Mouse (Mus musculus): ENCODE measurements around the gene Tcf7l2. TPM values are rescaled to one million over a fixed set of nuclear protein-coding genes. Genes with fewer than 3 reads are reported as not detected.

Tcf7l2 gene
- total RNA-seq, 4 experiments from 2014 or later = 15.4 to 39.4 (median 26.8) TPM

DNA sequence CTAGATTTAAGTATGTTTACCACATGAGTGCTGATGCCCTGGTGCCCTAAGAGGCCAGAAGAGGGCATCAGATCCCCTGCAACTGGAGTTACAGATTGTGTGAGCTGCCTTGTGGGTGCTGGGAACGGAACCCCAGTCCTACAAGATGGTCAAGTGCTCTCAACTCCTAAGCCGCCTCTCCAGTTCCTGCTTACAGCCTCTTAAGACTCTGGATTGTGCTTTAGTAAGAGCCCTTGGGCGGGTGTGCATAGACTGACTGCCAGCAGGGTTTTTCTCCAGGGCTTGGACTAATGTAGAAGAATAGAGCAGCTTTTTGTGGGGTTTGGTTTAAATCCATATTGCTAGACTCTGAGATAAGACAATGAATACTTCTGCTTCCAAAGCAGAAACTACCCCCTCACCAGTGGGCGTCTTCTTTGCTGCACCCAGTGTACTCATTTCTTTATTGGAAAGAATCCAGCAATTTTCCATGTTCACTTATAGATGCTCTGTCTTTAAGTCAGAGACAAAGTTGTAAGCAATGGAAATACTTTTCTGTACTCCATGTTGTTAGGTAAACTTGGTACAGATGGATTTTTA lies 92.3 kb downstream of the Tcf7l2 start:
- DNase-seq = no peak

DNA sequence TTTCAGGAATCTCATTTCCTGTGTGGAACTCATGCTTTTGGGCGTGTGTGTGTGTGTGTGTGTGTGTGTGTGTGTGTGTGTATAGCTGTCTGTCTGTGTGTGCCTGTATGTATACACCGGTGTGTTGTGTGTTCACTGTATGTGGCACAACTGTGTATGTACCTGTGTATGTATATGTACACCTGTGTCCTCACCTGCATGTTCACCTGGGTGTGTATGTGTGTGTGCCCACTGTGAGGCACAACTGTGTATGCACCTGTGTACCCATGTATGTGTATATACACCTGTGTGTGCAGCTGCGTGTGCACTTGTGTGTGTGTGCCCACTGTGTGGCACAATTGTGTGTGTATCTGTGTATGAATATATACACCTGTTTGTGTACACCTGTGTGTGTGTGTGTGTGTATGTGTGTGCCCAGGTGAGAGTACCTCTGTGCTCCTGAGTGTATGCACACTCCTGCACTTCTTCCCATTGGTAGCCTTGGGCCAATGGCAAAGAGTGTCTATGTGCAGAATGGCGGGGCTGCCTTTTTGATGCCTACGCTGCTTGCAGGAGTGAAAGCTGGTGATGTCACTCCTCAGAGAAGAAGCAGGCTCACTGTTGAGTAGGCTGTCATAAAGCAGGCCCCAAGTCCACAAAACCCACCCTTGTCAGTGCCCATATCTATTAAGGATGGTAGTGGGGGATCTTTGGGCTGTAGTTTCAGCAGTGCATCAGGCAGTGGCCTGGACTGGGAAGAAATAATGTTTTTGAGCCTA lies 95.5 kb downstream of the Tcf7l2 start:
- no peak for DNase-seq

DNA sequence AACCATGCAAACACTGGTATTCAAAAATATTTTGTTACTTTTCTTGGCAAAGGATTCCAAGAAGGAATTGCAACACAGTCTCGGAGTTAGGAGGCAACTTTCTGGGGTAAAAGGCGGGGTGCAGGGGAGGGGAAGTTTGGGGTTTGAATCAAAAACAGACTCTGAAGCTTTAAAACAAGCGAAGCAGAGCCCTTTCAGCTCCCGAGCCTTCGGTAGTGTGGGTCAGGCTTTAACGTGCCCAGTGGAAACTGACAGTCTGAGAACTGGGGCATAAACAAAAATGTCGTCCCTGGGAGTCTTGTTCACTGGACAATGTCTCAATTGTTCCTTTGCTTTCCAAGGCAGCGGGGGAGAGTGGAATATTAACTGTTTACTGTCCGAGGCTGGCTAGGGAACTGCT lies 96.3 kb downstream of the Tcf7l2 start:
- DNase-seq = no peak

DNA sequence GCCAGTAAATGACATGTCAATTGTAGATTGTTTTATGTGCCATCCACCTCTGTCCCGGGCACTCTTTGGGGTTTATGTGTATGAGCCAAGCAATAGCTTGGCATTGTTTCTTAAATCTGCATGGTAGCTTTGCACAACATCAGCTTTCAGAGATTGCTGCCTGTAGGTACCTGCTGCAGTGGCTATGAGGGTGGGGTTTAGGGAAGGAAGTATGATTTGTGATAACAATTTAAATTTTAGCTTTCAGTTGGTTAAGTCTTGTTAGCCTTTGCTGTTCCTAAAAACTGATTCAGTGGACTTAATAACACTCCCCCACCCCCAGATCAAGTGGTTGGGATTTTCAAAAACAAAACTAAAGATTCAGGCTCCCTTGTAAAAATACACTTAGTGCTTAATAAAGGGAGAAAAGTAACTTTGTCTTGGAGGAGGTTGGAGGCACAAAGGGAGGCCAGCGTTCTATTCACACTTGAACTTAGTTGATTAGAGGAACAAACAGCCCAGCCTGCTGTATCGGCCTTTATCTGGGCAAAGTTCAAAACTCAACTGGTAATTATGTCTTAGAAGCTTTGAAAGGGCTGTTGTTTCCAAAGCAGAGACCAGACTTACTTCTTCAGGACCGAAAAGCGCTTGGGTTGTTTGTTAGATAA lies 96.9 kb downstream of the Tcf7l2 start:
- no peak for DNase-seq

DNA sequence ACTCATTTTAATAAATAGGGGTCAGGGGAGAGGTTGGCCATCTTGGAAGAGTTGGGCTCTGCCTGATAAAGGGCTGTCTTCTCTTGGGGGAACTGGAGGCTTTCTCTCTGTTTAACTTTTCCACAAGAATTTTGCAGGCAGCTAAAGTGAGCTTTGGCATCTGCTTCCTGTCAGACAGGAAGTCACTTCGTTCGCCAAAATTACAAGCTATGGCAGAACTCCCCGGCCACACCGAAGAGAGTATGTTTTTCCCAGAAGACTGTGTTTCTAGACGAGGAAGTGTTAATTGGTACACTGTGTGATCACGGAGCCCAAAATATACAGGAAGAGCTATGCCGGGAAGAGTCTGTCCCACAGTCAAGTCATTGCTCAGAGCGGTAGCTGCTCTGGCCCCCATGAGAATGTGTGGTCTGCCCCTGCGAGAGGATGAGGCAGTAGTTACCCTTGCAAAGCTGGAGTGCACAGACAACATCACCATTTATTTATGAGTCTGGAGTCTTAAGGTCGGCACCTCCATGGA lies 97.5 kb downstream of the Tcf7l2 start:
- DNase-seq = no peak

DNA sequence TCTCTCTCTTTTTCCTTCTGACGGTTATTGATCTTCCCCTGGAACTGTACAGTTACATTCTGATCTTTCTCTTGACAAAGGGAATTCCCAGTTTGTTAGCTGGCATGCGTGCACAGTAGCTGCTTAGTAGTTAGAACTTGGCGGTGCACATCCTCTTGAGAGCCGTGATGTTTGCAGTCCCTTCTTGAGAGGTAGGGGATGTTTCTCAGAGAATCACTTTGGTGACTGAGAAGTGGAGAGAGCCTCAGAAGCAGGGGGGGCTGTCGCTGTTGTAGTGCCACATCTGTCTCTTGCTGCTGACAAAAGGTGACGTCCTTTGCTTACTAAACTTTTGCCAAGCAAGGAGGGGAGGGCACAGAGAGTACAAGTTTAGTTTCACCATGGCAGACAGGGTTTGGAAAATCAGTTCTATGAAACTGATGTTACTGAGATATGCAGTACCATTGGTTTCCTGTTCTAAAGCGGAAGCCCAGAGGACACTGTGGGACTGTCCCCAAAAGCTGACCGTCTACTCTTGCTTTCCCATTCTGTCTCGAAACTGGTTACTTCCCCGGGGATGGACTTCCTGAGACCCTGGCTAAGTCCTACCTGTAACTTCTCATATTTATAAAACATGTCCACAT lies 99.0 kb downstream of the Tcf7l2 start:
- DNase-seq = no peak

DNA sequence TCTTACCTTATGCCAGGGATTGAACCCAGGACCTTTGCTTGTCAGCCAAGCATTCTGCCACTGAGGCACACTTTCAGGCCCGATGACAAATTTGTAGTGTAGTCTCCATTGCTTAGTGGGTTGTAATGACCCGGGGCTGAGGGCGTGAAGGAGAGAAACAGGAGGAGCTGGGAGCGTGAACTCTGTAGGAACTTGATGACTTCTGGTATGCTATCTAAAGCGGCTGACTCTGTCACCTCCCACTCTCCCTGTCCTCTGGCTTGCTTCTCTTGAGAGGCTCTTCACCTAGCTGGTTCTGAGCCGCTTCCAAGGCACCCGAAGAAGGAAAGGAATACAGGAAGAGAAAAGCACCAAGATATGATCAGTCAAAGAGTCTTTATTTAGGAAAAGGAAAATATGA lies 100.4 kb downstream of the Tcf7l2 start:
- DNase-seq = no peak

DNA sequence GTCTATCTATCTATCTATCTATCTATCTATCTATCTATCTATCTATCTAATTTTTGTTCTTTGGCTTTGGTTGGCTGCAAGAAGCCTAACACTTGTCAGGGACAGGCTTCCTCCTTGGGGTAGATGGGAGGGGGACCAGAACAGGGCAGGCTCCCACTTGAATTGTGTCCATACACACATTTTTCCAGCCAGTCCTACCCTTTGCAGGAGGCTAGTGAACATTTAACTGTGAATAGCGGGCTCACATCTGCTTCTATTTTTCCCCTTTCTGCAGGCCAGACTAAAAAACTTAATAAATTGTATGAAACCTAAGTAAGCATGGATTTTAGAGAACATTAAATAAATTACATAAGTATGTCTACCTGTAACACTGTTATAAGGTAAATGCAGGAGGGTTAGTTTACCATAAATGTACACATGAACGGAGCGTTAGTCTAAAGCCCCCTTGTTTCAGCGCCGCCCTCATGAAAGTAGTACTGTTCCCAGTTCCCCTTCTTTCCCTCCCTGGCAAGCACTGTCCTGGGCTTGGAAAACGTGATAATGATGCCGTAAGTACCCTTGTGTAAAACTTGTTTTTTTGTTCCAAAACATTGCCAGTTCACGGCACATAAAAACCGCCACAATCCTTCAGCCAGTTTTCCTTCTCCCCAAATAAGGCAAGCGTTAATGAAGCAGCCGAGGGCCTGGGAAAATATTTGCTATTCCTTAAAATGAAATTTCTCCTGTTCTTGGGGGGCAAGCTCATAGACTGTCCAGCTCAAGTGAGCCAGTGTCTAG lies 101.7 kb downstream of the Tcf7l2 start:
- no peak for DNase-seq

DNA sequence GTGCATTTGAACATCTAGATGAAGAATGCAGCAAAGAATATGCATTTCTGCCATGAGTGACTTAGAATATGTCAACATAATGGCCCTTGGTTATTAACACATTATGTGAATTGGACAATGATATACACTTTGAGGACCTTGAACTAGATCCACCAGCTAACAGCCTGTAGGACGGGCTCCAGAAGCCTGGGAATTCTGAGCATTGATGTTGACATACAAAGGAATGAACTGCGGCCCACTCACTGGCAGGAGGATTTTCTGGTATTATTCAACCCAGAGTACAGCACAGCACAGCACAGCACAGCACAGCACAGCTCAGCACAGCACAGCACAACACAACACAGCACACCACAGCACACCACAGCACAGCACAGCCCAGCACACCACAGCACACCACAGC lies 104.1 kb downstream of the Tcf7l2 start:
- DNase-seq = no peak

DNA sequence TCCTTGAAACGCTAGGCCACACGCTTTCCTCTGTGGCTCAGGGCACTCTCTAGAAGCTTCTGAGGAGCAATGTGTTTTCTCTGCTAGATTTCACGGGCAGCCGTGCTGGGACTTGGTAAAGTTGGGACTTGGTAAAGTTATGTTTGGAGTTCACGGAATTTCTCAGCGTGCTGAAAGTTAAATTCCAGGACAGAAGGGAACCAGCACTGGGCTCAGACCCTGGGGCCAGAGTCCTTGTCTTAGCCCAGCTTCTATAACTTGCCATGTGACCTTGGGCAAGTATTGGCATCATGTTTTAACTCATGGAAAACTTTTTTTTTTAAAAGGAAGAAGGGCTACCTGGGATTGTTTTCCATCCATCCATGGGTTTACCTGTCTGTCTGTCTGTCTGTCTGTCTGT lies 104.6 kb downstream of the Tcf7l2 start:
- DNase-seq = no peak

DNA sequence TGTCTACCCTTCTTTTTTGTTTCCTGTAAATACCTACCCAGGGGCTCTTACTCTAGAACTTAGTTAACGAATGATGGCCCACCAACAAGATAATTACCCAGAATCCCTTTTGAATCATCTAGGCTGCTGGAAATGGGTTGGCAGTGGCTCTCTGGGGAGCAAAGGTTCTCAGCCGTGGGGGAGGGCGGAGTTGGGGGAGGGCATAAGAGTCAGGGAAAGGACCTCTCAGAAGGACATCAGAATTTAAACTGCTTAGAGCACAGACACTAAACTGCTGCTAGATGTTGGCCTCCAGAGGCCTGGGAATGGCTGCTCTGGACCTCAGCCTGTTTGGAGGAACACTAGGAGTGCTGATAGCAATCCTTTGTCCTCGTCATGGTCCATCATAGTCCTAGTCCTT lies 105.4 kb downstream of the Tcf7l2 start:
- DNase-seq = no peak

DNA sequence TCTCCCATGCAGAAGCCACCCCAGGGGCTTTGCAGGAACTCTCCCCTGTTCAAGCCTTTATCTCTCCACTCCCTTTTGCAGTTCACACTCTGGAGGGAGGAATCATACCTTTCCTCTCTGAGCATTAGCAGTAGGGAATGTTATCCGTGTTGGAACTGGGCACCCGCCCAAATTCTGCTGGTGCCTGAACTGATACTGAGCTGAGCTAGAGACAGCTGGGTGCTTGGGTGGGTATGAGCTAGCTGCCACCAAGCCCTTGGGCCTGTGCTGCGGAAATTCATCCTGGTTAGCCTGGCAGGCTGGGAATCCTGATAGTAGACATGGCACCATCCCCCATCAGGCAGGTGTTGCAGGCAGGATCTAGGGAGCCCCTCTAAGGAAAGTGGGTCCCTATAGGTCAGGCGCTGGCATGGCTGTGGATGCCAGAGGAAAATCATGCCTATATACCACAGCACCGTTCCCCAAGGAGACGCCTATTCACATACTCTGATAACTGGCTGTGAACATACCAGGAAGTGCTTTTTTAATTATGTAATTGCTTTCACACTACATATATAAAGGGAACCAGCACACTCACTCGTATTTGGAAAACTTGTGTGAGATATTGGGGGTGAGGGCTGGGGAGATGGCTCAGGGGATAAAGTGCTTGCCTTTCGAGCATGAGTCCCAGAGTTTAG lies 108.9 kb downstream of the Tcf7l2 start:
- no peak for DNase-seq

DNA sequence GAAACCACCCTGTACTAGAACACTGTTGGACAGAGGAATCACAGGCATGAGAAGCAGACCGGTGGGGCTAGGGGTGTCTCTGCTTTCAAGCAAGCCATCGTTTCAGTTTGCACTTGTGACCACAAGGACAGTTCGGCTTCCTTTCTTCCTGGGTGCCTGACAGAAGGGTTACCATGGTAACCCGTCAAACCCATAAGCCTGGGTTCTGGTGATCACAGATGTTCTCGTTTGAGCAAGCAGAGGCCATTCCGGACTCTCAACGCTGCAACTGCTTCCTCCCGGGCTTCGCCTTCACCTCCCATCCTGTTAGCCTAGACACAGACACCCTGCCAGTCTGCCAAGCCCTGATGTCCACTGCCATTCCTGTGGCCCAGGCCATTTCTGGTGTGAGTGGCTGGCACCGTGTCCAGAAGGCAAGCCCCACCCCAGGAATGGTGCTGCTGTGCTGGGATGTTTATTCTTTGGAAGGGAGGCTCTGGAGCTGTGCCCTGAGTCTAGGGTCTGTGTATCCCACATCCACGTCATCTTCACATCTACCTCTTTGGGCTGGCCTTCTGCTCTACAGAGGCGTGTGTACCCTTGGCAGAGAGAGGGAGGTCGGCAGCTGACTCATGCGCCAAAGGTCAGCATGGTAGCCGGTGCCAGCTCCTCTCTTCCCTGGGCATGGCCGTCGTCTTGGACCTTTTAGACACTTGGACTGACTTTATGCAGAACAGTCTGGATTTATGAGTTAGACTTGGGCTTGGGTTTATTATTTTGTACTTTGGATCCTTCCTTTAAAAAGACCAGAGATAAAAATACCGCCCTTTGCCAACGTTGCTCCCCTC lies 110.1 kb downstream of the Tcf7l2 start:
- DNase-seq = peak; percentile 79

DNA sequence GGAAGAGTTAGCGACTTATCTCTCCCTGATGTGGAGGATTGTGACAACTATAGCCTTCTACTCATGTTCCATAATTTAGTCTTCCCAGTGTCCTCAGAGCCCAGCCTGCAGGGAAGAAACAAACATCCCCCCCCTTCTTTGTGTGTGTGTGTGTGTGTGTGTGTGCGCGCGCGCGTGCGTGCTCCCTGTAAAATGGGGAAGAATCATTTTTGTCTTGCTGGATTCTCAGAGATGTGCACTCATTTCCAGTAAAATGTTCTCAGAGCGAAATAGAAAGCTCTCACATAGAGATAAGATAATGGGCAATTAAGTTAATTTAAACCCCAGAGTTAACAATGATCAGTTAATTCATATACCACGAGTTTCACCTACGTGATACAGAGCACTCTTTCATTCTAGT lies 112.8 kb downstream of the Tcf7l2 start:
- no peak for DNase-seq

DNA sequence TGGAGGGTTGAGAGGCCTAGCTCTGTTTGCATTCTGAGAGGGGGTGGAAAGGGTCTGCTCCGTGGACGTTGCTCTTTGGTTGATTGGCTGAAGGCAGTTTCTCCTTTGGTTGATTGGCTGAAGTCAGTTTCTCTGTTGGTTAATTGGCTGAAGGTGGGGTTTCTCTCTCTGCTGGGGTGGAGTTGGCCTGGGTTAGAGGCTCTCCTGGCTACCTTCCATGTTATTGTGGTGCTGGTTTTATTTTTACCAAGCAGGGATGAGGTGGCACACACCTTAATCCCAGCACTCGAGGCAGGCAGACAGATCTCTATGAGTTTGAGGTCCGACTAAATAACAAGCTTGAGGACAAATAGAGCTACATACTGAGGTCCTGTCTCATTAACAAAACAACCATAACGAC lies 114.0 kb downstream of the Tcf7l2 start:
- DNase-seq = no peak

DNA sequence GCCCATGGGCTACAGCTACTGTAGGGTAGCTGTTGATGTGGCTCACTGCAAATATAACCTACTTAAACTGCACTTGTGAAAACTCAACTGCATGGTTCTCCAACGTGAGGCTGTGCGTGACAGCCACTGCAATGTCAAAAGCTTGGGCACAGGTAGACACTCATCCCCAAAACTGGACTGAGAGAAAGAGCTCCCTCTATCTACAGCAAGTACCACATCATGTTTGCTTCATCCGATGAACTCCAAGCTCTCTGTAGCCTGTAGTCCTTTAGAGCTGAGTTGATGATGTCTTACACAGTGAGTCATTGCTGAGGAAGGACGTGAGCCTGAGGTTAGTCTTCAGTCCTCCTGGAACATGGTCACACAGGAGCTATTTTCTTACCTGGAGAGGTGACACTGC lies 115.7 kb downstream of the Tcf7l2 start:
- no peak for DNase-seq

DNA sequence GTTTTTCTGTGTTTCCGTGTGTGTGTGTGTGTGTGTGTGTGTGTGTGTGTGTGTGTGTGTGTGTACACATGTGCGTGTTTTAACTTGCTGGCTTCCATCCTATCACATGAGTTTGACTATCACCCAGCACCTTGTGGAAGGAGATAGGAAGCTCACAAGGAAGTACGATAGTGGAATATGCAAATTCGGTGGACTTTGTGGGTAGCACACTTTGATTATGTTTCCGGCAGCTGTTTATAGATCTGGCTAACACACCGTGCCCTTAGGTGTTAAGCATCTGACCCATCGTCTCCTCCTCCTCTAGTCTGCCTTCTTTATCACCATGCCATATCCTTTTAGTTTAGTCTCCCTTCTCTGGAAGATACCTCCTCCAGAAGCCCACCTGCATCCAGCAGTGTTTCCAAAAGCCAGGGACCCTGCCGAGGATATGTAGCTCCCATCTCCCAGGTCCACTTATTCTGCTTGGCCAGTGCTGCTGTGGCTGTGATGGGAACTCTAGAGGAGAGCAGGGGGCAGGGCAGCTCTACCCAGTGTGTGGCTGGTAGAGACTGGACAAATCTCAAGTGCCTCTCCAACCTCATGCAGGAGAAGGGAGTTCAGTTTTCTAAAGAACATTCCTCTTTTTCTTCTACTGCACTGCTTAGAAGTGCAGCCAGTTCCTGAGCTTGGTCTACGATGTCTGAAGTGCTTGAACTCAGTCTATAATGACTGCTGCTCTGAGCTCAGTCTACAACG lies 118.6 kb downstream of the Tcf7l2 start:
- no peak for DNase-seq

DNA sequence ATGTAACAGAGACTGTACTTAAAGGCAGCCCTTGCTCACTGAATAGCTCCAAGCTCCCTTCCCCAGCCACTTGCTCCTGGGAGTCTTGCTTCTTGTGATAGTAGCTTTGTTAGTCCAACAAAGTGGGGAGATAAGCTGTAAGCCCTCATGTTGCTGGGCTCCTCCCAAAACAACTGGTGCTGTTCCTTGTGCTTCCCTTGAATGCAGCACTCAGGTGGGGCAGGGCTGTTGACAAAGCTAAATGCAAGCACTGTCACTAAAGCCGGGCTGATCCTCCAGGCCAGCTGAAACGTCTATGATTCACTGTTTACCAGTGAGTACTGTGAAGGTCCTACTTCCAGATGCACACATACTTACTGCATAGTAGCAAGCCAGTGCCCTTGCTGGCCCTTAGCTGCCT lies 120.1 kb downstream of the Tcf7l2 start:
- DNase-seq = no peak

DNA sequence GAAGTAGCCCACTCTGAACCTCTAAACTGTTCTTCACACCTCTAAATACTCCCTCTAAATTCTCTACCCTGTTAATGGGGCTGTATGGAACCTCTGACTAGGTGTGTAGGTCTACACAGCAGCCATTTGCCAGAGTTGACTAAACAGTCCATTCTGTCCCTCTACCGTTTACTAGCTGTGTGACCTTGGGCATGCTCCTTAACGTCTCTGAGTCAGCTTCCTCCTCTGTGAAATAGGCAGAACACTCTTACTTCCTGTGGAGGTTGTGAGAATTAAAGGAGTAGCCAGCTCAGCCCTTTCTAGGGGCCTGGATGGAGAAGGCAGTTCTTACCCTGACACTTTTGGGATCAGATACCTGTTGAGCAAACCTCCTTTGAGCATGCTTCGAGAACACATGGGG lies 120.9 kb downstream of the Tcf7l2 start:
- DNase-seq = no peak

DNA sequence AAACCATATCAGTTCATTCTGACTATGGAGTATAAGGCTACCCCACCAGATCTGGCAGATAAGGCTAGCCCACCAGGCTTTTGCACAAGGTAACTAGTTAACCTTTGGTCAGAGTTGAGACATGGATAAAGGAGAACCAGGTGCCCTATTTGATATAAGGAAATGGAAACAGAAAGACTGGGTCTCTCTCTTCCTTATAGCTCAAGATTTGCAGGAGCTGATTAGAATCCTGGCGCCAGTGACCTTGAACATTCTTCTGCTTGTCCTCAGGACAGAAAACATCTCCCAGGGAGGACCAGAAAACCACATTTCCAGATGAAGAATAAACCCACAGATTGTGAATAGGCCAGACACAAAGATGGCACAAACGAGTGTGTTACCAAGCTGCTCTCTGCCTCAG lies 123.4 kb downstream of the Tcf7l2 start:
- DNase-seq = no peak

Measured in adrenal gland, adult 8-10 months (tissue).